Mouse (Mus musculus): ENCODE measurements around the gene Gnao1.

DNA sequence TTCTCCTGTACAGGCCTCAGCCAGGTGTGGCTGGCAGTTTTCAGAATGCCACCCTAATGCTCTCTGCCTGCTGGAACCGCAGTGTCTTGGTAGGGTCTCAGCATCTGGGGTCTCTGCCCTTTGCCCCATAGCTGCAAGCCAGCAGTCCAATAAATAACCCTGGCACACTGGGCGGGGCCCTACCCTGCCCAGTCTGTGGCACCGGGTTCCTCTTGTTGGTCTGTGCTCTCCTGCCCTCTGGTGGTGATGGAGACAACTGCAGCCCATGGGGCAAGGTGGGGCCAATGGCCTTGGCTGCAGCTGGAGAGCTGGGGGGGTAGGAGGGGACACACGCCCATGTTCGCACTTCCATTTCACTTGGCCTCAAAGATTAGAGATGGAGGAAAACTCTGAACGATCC lies 123.1 kb downstream of the Gnao1 start:
- TF ChIP-seq CTCF (IDR thresholded peaks at IDR 0.05; ENCODE audit: borderline replicate concordance, insufficient read depth, low read length) (peak; percentile 94), POLR2A (IDR thresholded peaks at IDR 0.05; ENCODE audit: low read depth, low read length) (no peak)
